Mouse (Mus musculus): Measurements from ENCODE around the gene Gm3633.
"Not testable (repeated sequence)": the region's sequence is repeated elsewhere in the genome, so short reads cannot be mapped to it uniquely, and the experiment has no call there.

Gene Gm3633

GRCm38 (mm10) chr14:42641817-42642216 is at the start of gene Gm3633:
Gene Gm3633 (minus strand): TSS chr14:42641917.
- DNase-seq (ENCODE audit: low spot score) = not testable (repeated sequence)

GRCm38 (mm10) chr14:42655638-42656037 is 13.9 kb upstream of the Gm3633 start, which contains the start of gene Gm10378:
Gene Gm10378 (plus strand): TSS chr14:42655938.
- not testable (repeated sequence) for DNase-seq (ENCODE audit: low spot score)

GRCm38 (mm10) chr14:42599782-42600181 is 41.9 kb downstream of the Gm3633 start, which contains the start of gene Gm17124:
Gene Gm17124 (minus strand): TSS chr14:42599882.
- not testable (repeated sequence) for DNase-seq (ENCODE audit: low spot score)

Data from left cerebral cortex, adult 11 months (tissue).